In genomic region chr19:28991391-28991790, GRCm38 (mm10) we compare ENCODE assay signal across 9 mouse cellular contexts. TPM values are rescaled to one million over a fixed set of nuclear protein-coding genes. Genes with fewer than 3 reads are reported as not detected.
DNase-seq lines count a peak whose midpoint lies in the region; ATAC-seq and TF ChIP-seq lines count a peak whose summit lies in the region.
"Had no signal": no experiment of that assay in that cellular context is flagged by ENCODE, and none has a peak within 500 bp of the region (broad histone marks: within the 10 kb centered on the region; RNA-seq: fewer than 3 reads in every experiment).

No protein-coding gene starts in this region.

- peak overlapping the region; percentile 93 for H3K9ac ChIP-seq in heart, embryonic 11.5 days (ENCODE audit: low read depth, low read length)
- peak overlapping the region; percentile 64 for H3K9ac ChIP-seq in CH12.LX (ENCODE audit: insufficient read depth, low read depth)
- H3K9ac ChIP-seq in forebrain, embryonic 16.5 days (replicated peaks; ENCODE audit: low read depth, low read length), result peak overlapping the region; percentile 90
- H3K9ac ChIP-seq in liver, embryonic 16.5 days (ENCODE audit: low read depth, low read length), result peak overlapping the region; percentile 95

- H3K4me1 ChIP-seq in heart, embryonic 11.5 days (ENCODE audit: control insufficient read depth, insufficient read depth, low read length), result peaks cover 8% of the 10 kb centered on the region; the same call in 1 of the 2 replicates
- peaks cover 5 to 13% of the 10 kb centered on the region in 2 experiments; a peak in 3 of 4 replicates for H3K4me1 ChIP-seq in CH12.LX (ENCODE audit: control insufficient read depth in 1 of 2, insufficient read depth in 2 of 2)
- peaks cover 29% of the 10 kb centered on the region for H3K4me1 ChIP-seq in forebrain, embryonic 16.5 days (replicated peaks; ENCODE audit: control insufficient read depth, insufficient read depth, low read length)
- H3K4me1 ChIP-seq in liver, embryonic 16.5 days (ENCODE audit: control insufficient read depth, low read depth, low read length), result peaks cover 17% of the 10 kb centered on the region

- H3K4me3 ChIP-seq in heart, embryonic 11.5 days (ENCODE audit: low read depth, low read length), result peak overlapping the region; percentile 77
- peak overlapping the region; percentile 77 to 97 (median 92) for H3K4me3 ChIP-seq in CH12.LX (replicated peaks in 1 of 3; ENCODE audit: low read depth in 2 of 3, low read length in 2 of 3, poor library complexity in 1 of 3)
- peak overlapping the region; percentile 99 for H3K4me3 ChIP-seq in forebrain, embryonic 16.5 days (replicated peaks; ENCODE audit: low read length)
- peak overlapping the region; percentile 94 for H3K4me3 ChIP-seq in liver, embryonic 16.5 days (ENCODE audit: low read depth, low read length)

- TF ChIP-seq RAD21 in CH12.LX (IDR thresholded peaks at IDR 0.05; ENCODE audit: low read depth, low read length), result no peak

- H3K4me2 ChIP-seq in heart, embryonic 11.5 days, result peak overlapping the region; percentile 67
- peak overlapping the region; percentile 75 for H3K4me2 ChIP-seq in CH12.LX (ENCODE audit: insufficient read depth, low read depth, poor library complexity, severe bottlenecking)
- peak overlapping the region; percentile 73 for H3K4me2 ChIP-seq in forebrain, embryonic 16.5 days (ENCODE audit: low read length)
- peak overlapping the region; percentile 88 for H3K4me2 ChIP-seq in liver, embryonic 16.5 days (ENCODE audit: low read depth, low read length)

- intact Hi-C loops in heart, postnatal 14 days (cut with DNase I), result loop anchor here (2.0 to 5.0 kb wide), 4 partner anchors 33 to 261 kb away; partner anchors contain the start of genes Ak3, Jak2 and Rcl1

- dilution Hi-C loops in CH12.LX (cut with MboI; ENCODE audit: extremely low pct_ligation_motif_present, extremely low pct_unique_long_range_greater_than_20kb, low sequenced_read_pairs), result no loop called here

- peaks cover 16% of the 10 kb centered on the region for H3K36me3 ChIP-seq in heart, embryonic 11.5 days (ENCODE audit: control insufficient read depth, insufficient read depth, low read length)
- H3K36me3 ChIP-seq in CH12.LX (replicated peaks in 1 of 2; ENCODE audit: control insufficient read depth in 1 of 2, insufficient read depth in 1 of 2, low read length in 1 of 2), result peaks cover 14 to 35% of the 10 kb centered on the region in 2 experiments
- peaks cover 14% of the 10 kb centered on the region for H3K36me3 ChIP-seq in forebrain, embryonic 16.5 days (ENCODE audit: control insufficient read depth, insufficient read depth)
- H3K36me3 ChIP-seq in liver, embryonic 16.5 days (ENCODE audit: control insufficient read depth, insufficient read depth), result peaks cover 10% of the 10 kb centered on the region

- H3K9me3 ChIP-seq in heart, embryonic 11.5 days (replicated peaks; ENCODE audit: control insufficient read depth, low read length), result no peaks in the 10 kb centered on the region
- no peaks in the 10 kb centered on the region for H3K9me3 ChIP-seq in CH12.LX (replicated peaks; ENCODE audit: low read length)
- no peaks in the 10 kb centered on the region for H3K9me3 ChIP-seq in forebrain, embryonic 16.5 days (ENCODE audit: control insufficient read depth, low read length)
- H3K9me3 ChIP-seq in liver, embryonic 16.5 days (replicated peaks; ENCODE audit: control insufficient read depth, low read length), result no peaks in the 10 kb centered on the region

- no peak for TF ChIP-seq CTCF in CH12.LX (conservative IDR thresholded peaks at IDR 0.05 in 1 of 2, IDR thresholded peaks at IDR 0.05 in 1 of 2; ENCODE audit: low read depth in 2 of 2, low read length in 2 of 2)

- H3K27ac ChIP-seq in heart, embryonic 11.5 days (ENCODE audit: low read depth, low read length), result no peak overlapping the region
- H3K27ac ChIP-seq in CH12.LX (ENCODE audit: insufficient read depth, low read depth), result no peak overlapping the region
- H3K27ac ChIP-seq in forebrain, embryonic 16.5 days (ENCODE audit: low read length), result no peak overlapping the region
- no peak overlapping the region for H3K27ac ChIP-seq in liver, embryonic 16.5 days (ENCODE audit: low read length)

- peaks cover 19% of the 10 kb centered on the region for H3K79me2 ChIP-seq in CH12.LX (replicated peaks; ENCODE audit: control insufficient read depth, extremely low read depth, insufficient read depth, poor library complexity, severe bottlenecking)

- TF ChIP-seq EP300 in CH12.LX (IDR thresholded peaks at IDR 0.05; ENCODE audit: low read length), result 0 out of 2 replicates have a peak, but pooled peaks have one; percentile 43

- WGBS in heart, embryonic 11.5 days (ENCODE audit: insufficient replicate concordance), result 72% methylated on average over 5 of the region's 5 CpGs
- 74% methylated on average over 5 of the region's 5 CpGs for WGBS in forebrain, embryonic 16.5 days
- 54% methylated on average over 5 of the region's 5 CpGs for WGBS in liver, embryonic 16.5 days (ENCODE audit: insufficient replicate concordance)

- ATAC-seq in heart, embryonic 11.5 days (replicated peaks; ENCODE audit: insufficient number of reproducible peaks, low FRiP score, low TSS enrichment), result no peak
- no peak for ATAC-seq in forebrain, embryonic 16.5 days
- ATAC-seq in liver, embryonic 16.5 days (ENCODE audit: low read depth), result no peak

- no peaks in the 10 kb centered on the region for H3K27me3 ChIP-seq in heart, embryonic 11.5 days (ENCODE audit: control insufficient read depth, insufficient read depth, low read length)
- H3K27me3 ChIP-seq in CH12.LX (replicated peaks), result peaks cover 4% of the 10 kb centered on the region
- H3K27me3 ChIP-seq in forebrain, embryonic 16.5 days (replicated peaks; ENCODE audit: control insufficient read depth, insufficient read depth, low read length), result no peaks in the 10 kb centered on the region
- H3K27me3 ChIP-seq in liver, embryonic 16.5 days (ENCODE audit: control insufficient read depth, insufficient read depth, low read depth, low read length), result no peaks in the 10 kb centered on the region

- DNase-seq in heart, postnatal 14 days, result no peak
- DNase-seq in CH12.LX (ENCODE audit: extremely low read depth), result peak; percentile 37
- no peak for DNase-seq in left cerebral cortex, adult 18-20 months (ENCODE audit: low spot score in 2 of 2)
- no peak for DNase-seq in spleen, postnatal 14 days (ENCODE audit: low spot score in 2 of 2)
- no peak for DNase-seq in ovary, postnatal 10 days (ENCODE audit: low spot score)
- DNase-seq: spleen, adult 18-20 months had no signal

- TF ChIP-seq POLR2A in CH12.LX (IDR thresholded peaks at IDR 0.05; ENCODE audit: low read depth, low read length), result no peak

- in situ Hi-C loops in CH12.LX (cut with MboI; ENCODE audit: low pct_ligation_motif_present, low pct_unique_long_range_greater_than_20kb, low sequenced_read_pairs), result no loop called here

TF ChIP-seq in CH12.LX, 34 proteins besides CTCF, POLR2A, EP300 and RAD21 (continues in another document):
- no peak for TF ChIP-seq KAT2A (IDR thresholded peaks at IDR 0.05; ENCODE audit: insufficient replicate concordance, low read length)
- TF ChIP-seq SIN3A (IDR thresholded peaks at IDR 0.05; ENCODE audit: low read length), result peak; percentile 66; the same call in 1 of the 2 replicates
- TF ChIP-seq CHD2 (IDR thresholded peaks at IDR 0.05; ENCODE audit: low read length), result peak; percentile 26; the same call in 1 of the 2 replicates
- TF ChIP-seq IRF4 (IDR thresholded peaks at IDR 0.05; ENCODE audit: low read depth, low read length), result peak; percentile 75; the same call in 1 of the 2 replicates
- TF ChIP-seq HCFC1 (IDR thresholded peaks at IDR 0.05; ENCODE audit: low read depth, low read length), result no peak
- TF ChIP-seq MYC (IDR thresholded peaks at IDR 0.05; ENCODE audit: low read depth, low read length), result no peak
- TF ChIP-seq ETS1 (conservative IDR thresholded peaks at IDR 0.05; ENCODE audit: low read depth, low read length), result peak; percentile 77

RNA-seq across cellular contexts. Expression of gene Cdc37l1, which starts 1.2 kb away (rescaled TPM):
- 35.6 and 36.7 TPM in 2 replicates for polyA plus RNA-seq in heart, embryonic 11.5 days (2014; fragmentation: Nextera tagmentation; extraction: Ambion mirVana)
- total RNA-seq in heart, postnatal 14 days (2021), result 10 to 100 TPM; 67.5 to 74.0 TPM
- total RNA-seq in CH12.LX (2012; rRNA removed) (14.0 and 15.6 TPM in 2 replicates), CH12.LX (2014; rRNA removed) (22.9 and 28.1 TPM in 2 replicates)
- polyA plus RNA-seq in CH12.LX (2012; ENCODE audit: insufficient read length, low read depth), result 26.5 and 26.8 TPM in 2 replicates
- 56.6 and 57.6 TPM in 2 replicates for polyA plus RNA-seq in forebrain, embryonic 16.5 days (2015; fragmentation: Nextera tagmentation; extraction: Ambion mirVana)
- 9.9 and 10.2 TPM in 2 replicates for polyA plus RNA-seq in liver, embryonic 16.5 days (2015; fragmentation: Nextera tagmentation; extraction: Ambion mirVana)
- 100 to 1,000 TPM in 1 of 2 experiments, 10 to 100 TPM in 1; 99.4 to 102 TPM for total RNA-seq in left cerebral cortex, adult 18-20 months (2021)

RNA-seq across cellular contexts. Expression of gene 4430402I18Rik, which starts 23.8 kb away (rescaled TPM):
- polyA plus RNA-seq in heart, embryonic 11.5 days (2014; fragmentation: Nextera tagmentation; extraction: Ambion mirVana), result 2.3 and 5.1 TPM in 2 replicates
- 10 to 100 TPM; 14.2 to 14.9 TPM for total RNA-seq in heart, postnatal 14 days (2021)
- total RNA-seq in CH12.LX (2012; rRNA removed) (0.04 and 0.51 TPM in 2 replicates), CH12.LX (2014; rRNA removed) (0.15 and 1.2 TPM in 2 replicates)
- 0.14 and 0.26 TPM in 2 replicates for polyA plus RNA-seq in CH12.LX (2012; ENCODE audit: insufficient read length, low read depth)
- polyA plus RNA-seq in forebrain, embryonic 16.5 days (2015; fragmentation: Nextera tagmentation; extraction: Ambion mirVana), result 2.5 and 3.4 TPM in 2 replicates
- polyA plus RNA-seq in liver, embryonic 16.5 days (2015; fragmentation: Nextera tagmentation; extraction: Ambion mirVana), result 1.5 and 2.9 TPM in 2 replicates
- 1 to 10 TPM; 6.8 to 7.5 TPM for total RNA-seq in left cerebral cortex, adult 18-20 months (2021)

RNA-seq across cellular contexts. Expression of gene Plpp6, which starts 27.6 kb away (rescaled TPM):
- 6.2 and 8.3 TPM in 2 replicates for polyA plus RNA-seq in heart, embryonic 11.5 days (2014; fragmentation: Nextera tagmentation; extraction: Ambion mirVana)
- total RNA-seq in heart, postnatal 14 days (2021), result 1 to 10 TPM; 6.1 to 6.2 TPM
- total RNA-seq in CH12.LX (2012; rRNA removed) (4.3 and 5.3 TPM in 2 replicates), CH12.LX (2014; rRNA removed) (4.3 and 6.6 TPM in 2 replicates)
- polyA plus RNA-seq in CH12.LX (2012; ENCODE audit: insufficient read length, low read depth), result 5.2 and 5.6 TPM in 2 replicates
- 8.6 and 8.9 TPM in 2 replicates for polyA plus RNA-seq in forebrain, embryonic 16.5 days (2015; fragmentation: Nextera tagmentation; extraction: Ambion mirVana)
- 2.3 and 2.6 TPM in 2 replicates for polyA plus RNA-seq in liver, embryonic 16.5 days (2015; fragmentation: Nextera tagmentation; extraction: Ambion mirVana)
- total RNA-seq in left cerebral cortex, adult 18-20 months (2021), result 10 to 100 TPM; 52.1 to 52.3 TPM

RNA-seq across cellular contexts. Expression of gene Ak3, which starts 56.4 kb away (rescaled TPM):
- polyA plus RNA-seq in heart, embryonic 11.5 days (2014; fragmentation: Nextera tagmentation; extraction: Ambion mirVana), result 72.5 and 74.4 TPM in 2 replicates
- total RNA-seq in heart, postnatal 14 days (2021), result 10 to 100 TPM; 86.6 to 88.6 TPM
- total RNA-seq in CH12.LX (2012; rRNA removed), result 21.3 TPM in 2 replicates
- total RNA-seq in CH12.LX (2014; rRNA removed), result 33.9 and 36.0 TPM in 2 replicates
- 36.5 and 38.8 TPM in 2 replicates for polyA plus RNA-seq in CH12.LX (2012; ENCODE audit: insufficient read length, low read depth)
- 68.9 and 83.1 TPM in 2 replicates for polyA plus RNA-seq in forebrain, embryonic 16.5 days (2015; fragmentation: Nextera tagmentation; extraction: Ambion mirVana)
- 42.0 and 47.7 TPM in 2 replicates for polyA plus RNA-seq in liver, embryonic 16.5 days (2015; fragmentation: Nextera tagmentation; extraction: Ambion mirVana)
- 10 to 100 TPM; 53.7 to 54.9 TPM for total RNA-seq in left cerebral cortex, adult 18-20 months (2021)
